Mouse (Mus musculus): ENCODE measurements around the gene Irf2bp2.

DNA sequence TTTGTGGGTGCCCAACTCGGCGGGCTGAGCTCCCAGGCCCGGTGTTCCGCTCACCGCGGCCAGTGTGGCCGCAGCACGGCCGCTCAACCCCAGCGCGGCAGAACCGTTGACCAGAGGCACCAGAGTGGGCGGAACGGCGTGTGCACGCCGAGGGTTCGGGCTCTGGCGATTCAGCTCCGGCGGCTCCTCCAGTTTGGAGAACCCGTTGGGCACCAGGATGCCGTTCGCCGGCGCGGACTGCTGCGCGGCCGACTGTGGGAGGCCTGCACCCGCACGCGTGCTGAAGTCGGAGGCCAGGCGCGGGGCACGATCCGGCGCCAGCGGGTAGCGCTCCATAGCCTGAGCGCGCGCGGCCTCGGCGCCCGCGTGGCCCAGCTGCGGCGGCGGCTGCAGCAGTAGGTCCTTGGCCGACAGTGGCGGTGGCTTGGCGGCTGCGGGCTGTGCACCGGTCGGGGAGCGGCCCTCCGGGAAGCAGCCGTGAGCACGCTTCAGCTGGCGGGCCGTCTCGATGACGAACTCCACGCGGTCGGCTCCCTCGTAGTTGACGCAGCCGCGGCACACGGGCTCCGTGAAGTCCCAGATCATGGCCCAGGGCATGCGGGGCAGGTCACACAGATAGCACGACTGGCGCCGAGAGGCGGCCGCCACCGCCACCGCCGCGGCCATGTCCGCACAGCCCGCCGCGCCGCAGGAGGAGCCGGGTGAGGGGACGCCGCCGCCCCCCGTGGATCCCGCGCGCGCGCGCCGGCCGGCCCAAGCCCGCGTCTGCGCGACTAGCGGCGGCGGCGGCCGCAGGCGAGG lies 815 bp downstream of the Irf2bp2 start:
- no peak for TF ChIP-seq GATA1 (IDR thresholded peaks at IDR 0.05; ENCODE audit: low read length)
- TF ChIP-seq TAL1 (IDR thresholded peaks at IDR 0.05; ENCODE audit: low read length): no peak

Measured in erythroblast, embryonic 14.5 days (primary cell).